Mouse (Mus musculus) G1E (cell line): ENCODE measurements around the gene Pip5k1b.

Source experiments
- CTCF ChIP-seq: IDR thresholded peaks from 2 replicates; pipeline ENCODE4 v1.5.1; 2012; ENCODE audit warnings: low read depth, low read length, inconsistent platforms, mixed read lengths
- GATA1 ChIP-seq: IDR thresholded peaks from 2 replicates; pipeline ENCODE4 v1.6.1; 2012; ENCODE audit warnings: borderline replicate concordance, low read length, inconsistent platforms, mixed read lengths
- GATA2 ChIP-seq: IDR thresholded peaks from 2 replicates; pipeline ENCODE4 v1.6.1; 2012; ENCODE audit warnings: low read depth, low read length, inconsistent platforms, borderline replicate concordance
- TAL1 ChIP-seq: conservative IDR thresholded peaks from 2 replicates; pipeline ENCODE4 v1.6.1; 2012; ENCODE audit warnings: low read depth, low read length, inconsistent platforms, mixed read lengths

GRCm38 (mm10) chr19:24314676-24315075, 241.0 kb downstream of the Pip5k1b start:
- TF ChIP-seq CTCF = no peak
- no peak for TF ChIP-seq GATA1
- no peak for TF ChIP-seq TAL1
- TF ChIP-seq GATA2 = no peak
